Mouse (Mus musculus) hindbrain, embryonic 15.5 days (tissue): ENCODE results near the gene Asxl2. TPM values are rescaled to one million over a fixed set of nuclear protein-coding genes. Genes with fewer than 3 reads are reported as not detected.

Experiments
- ATAC-seq: fragments of 200-750 bp; cut with Nextera tagmentation; 2 replicates; pipeline ENCODE4 v1.8.0; 2017; ENCODE audit warnings: low read depth, moderate number of reproducible peaks, moderate TSS enrichment; ENCODE audit not compliant: low FRiP score
- H3K27ac ChIP-seq: fragments of 300-500 bp; sonication (generic); replicated peaks from 2 replicates; pipeline ENCODE4 v1.5.1; 2015; ENCODE audit warnings: mild to moderate bottlenecking, inconsistent platforms
- H3K27me3 ChIP-seq: fragments of 300-500 bp; sonication (generic); 2 replicates; pipeline ENCODE4 v1.6.1; 2015; ENCODE audit warnings: control low read depth, inconsistent platforms
- H3K36me3 ChIP-seq: fragments of 300-500 bp; sonication (generic); 2 replicates; pipeline ENCODE4 v1.6.1; 2015; ENCODE audit warnings: control low read depth, inconsistent platforms
- H3K4me1 ChIP-seq: fragments of 300-500 bp; sonication (generic); replicated peaks from 2 replicates; pipeline ENCODE4 v1.6.1; 2015; ENCODE audit warnings: control low read depth, inconsistent platforms
- H3K4me2 ChIP-seq: fragments of 300-500 bp; sonication (generic); 2 replicates; pipeline ENCODE4 v1.6.1; 2015; ENCODE audit warnings: moderate library complexity, mild to moderate bottlenecking, inconsistent platforms
- H3K4me3 ChIP-seq: fragments of 300-500 bp; sonication (generic); 2 replicates; pipeline ENCODE4 v1.5.1; 2015; ENCODE audit warnings: mild to moderate bottlenecking, inconsistent platforms
- H3K9ac ChIP-seq: fragments of 300-500 bp; sonication (generic); 2 replicates; pipeline ENCODE4 v1.6.1; 2015; ENCODE audit warnings: inconsistent platforms
- H3K9me3 ChIP-seq: fragments of 300-500 bp; sonication (generic); 2 replicates; pipeline ENCODE4 v1.6.1; 2016; ENCODE audit warnings: control low read depth, inconsistent platforms
- WGBS: fragments of 180-500 bp; shearing (Covaris S2); methylation state at CpG from one replicate; pipeline ENCODE4 v1.1.7; 2015; 5-methylcytosine and 5-hydroxymethylcytosine counted together
- polyA plus RNA-seq: library from polyadenylated mRNA; unstranded; fragments of >200 nt; fragmentation: Nextera tagmentation; extraction: Ambion mirVana; gene quantifications from 2 replicates; pipeline ENCODE4 v1.2.1, GENCODE M21; 2015

Asxl2 gene
- polyA plus RNA-seq, result 11.0 and 14.2 TPM in 2 replicates

DNA sequence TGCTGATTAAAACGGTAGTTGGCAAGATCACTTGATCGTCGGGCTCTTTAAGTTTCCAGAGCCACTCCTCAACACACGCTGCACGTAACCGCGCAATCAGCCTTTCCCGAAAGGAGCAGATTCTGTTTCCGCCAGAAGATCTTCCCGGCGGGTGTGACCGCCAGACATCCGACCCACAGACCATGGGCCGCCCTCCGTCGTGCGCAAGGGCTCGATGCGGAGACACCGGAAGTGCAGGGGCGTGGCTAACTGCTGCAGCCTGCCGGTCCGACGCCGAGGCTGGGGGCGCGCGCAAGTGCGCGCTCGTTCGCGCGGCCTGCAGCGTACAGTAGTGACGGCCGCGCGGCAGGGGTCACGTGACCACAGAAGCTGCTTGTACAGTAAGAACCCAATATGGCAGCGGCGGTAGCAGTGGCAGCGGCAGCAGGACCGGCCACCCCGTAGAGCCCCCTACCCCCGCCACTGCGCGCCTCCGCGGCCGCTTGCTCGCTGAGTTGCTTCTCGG lies at the start of gene Asxl2:
Gene Asxl2, plus strand, starts transcription at position 328 of the 505 bp plus-strand sequence.
- H3K36me3 ChIP-seq, result peaks cover 6% of the 10 kb centered on the region; the same call in 1 of the 2 replicates
- H3K27ac ChIP-seq, result peak within 1 kb of the TSS; percentile 93
- H3K4me2 ChIP-seq, result peak within 1 kb of the TSS; percentile 75
- H3K4me1 ChIP-seq, result peaks cover 30% of the 10 kb centered on the region
- H3K27me3 ChIP-seq, result no peaks in the 10 kb centered on the region
- no peaks in the 10 kb centered on the region for H3K9me3 ChIP-seq
- WGBS, result under 1% methylated on average over 53 of the region's 53 CpGs
- ATAC-seq, result peak; percentile 94
- peak within 1 kb of the TSS; percentile 80 for H3K9ac ChIP-seq
- peak within 1 kb of the TSS; percentile 91 for H3K4me3 ChIP-seq

DNA sequence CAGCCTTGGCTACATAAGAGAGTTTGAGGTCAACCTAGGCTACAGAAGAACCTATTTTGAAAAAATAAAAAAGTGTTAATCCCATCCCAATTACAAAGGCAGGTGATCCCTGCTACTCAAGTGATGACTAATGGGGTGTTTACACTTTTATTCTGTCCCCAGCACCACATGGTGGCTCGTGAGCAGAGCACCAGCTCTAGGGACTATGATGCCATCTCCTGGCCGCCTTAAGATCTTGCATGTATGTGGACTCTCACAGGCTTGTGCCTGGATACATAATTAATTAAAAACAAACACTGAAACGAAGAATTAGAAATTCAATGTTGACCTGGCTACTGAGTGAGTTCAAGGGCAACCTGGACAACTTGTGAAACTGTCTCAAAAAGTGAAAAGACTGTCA lies 49.5 kb upstream of the Asxl2 start:
- Histone ChIP-seq H3K36me3 (peaks cover 21% of the 10 kb centered on the region), H3K9ac (no peak overlapping the region), H3K27me3 (no peaks in the 10 kb centered on the region), H3K4me1 (peaks cover 28% of the 10 kb centered on the region), H3K4me2 (no peak overlapping the region), H3K9me3 (no peaks in the 10 kb centered on the region), H3K4me3 (no peak overlapping the region), H3K27ac (no peak overlapping the region)
- 24% methylated on average over 3 of the region's 3 CpGs for WGBS
- no peak for ATAC-seq

DNA sequence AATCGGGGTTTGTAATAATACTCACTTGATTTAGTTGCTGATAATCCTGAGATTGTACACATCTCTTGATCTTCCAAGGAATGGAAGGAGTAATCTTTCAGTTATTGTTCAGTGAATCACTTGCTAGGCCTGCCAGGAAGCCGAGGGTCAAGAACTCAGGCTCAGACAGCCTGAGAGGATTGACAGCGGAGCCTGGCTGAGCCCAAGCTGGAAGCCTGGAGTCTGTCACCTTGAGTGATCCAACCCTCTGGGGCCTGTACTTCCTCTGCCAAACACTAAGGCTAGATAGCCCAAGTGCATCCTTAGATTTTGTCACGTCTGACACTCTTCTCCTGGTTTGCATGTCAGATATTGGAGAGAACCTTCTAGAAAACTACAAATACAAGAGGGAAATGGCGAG lies 48.9 kb upstream of the Asxl2 start:
- no peak overlapping the region for H3K9ac ChIP-seq
- H3K27me3 ChIP-seq, result no peaks in the 10 kb centered on the region
- no peaks in the 10 kb centered on the region for H3K9me3 ChIP-seq
- 79% methylated on average over 5 of the region's 5 CpGs for WGBS
- H3K27ac ChIP-seq, result no peak overlapping the region
- peaks cover 27% of the 10 kb centered on the region for H3K36me3 ChIP-seq
- H3K4me3 ChIP-seq, result no peak overlapping the region
- H3K4me1 ChIP-seq, result peaks cover 22% of the 10 kb centered on the region
- no peak overlapping the region for H3K4me2 ChIP-seq
- no peak for ATAC-seq

DNA sequence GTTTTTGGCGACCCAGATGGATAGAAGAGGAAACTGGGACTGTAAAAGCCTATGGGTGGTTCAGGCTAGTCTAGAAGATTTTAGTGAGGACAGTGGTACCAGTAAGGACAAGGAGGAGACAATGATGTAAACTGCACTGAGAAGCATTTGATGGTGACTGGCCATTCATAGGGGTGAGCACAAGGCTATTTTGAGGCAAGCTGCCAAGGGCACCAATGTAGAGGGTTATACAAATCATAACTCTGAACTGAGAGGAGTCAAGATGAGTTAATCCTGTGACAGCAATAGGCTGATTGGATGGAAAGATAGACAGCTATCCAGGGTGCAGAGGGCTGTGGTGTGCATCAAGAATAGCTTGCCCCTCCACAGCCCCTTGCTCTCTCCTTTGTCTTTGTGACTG lies 41.8 kb upstream of the Asxl2 start:
- Histone ChIP-seq H3K9me3 (no peaks in the 10 kb centered on the region), H3K4me3 (no peak overlapping the region), H3K4me2 (no peak overlapping the region), H3K9ac (no peak overlapping the region), H3K36me3 (peaks cover 50% of the 10 kb centered on the region), H3K27me3 (no peaks in the 10 kb centered on the region), H3K27ac (peak overlapping the region; percentile 63; the same call in 1 of the 2 replicates), H3K4me1 (peaks cover 17% of the 10 kb centered on the region)
- no peak for ATAC-seq
- 82% methylated on average over 1 of the region's 1 CpGs for WGBS

DNA sequence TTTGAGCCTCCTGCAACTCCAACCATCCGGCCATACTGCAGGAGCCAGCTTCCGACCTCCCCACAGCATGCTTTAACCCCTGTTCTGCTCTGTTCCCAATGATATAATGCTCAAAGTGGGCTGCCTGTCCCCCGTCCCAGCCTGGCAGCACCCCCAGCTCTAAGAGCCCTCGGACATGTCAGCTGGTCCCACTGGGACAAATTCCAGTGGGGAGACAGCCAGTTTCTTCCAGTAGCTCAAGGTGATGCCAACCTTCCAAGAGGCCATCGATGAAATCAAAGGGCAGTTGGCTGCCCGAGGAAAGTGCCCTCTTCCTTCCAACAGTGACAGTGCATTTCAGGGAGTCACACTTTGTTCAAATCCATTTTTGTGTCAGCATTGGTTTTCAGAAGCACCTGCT lies 41.4 kb upstream of the Asxl2 start:
- peaks cover 17% of the 10 kb centered on the region for H3K4me1 ChIP-seq
- 71% methylated on average over 6 of the region's 6 CpGs for WGBS
- peaks cover 53% of the 10 kb centered on the region for H3K36me3 ChIP-seq
- peak overlapping the region; percentile 63; the same call in 1 of the 2 replicates for H3K27ac ChIP-seq
- H3K4me2 ChIP-seq, result no peak overlapping the region
- H3K9me3 ChIP-seq, result no peaks in the 10 kb centered on the region
- H3K9ac ChIP-seq, result no peak overlapping the region
- H3K27me3 ChIP-seq, result no peaks in the 10 kb centered on the region
- no peak for ATAC-seq
- H3K4me3 ChIP-seq, result no peak overlapping the region

DNA sequence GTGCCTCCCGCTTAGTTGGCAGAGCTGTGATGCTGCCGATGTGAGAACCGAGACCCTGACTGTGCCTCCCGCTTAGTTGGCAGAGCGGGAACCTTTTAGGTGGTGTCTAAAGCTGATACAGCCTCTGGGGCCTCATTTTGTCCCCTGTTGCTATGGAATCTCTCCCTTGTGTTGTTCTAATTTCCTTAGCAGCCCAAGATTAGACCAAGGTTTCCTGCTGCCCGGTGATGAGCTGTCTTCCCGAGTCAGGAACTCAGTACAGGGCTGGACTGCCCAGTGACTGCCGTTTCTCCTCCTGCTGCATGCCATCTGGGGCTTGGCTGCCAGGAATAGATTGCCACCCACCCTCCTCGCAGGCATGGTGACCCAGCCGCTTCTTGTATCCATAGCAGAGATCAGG lies 40.7 kb upstream of the Asxl2 start:
- H3K4me2 ChIP-seq, result 0 out of 2 replicates have a peak overlapping the region, but pooled peaks have one; percentile 0
- no peak overlapping the region for H3K9ac ChIP-seq
- peaks cover 55% of the 10 kb centered on the region for H3K36me3 ChIP-seq

DNA sequence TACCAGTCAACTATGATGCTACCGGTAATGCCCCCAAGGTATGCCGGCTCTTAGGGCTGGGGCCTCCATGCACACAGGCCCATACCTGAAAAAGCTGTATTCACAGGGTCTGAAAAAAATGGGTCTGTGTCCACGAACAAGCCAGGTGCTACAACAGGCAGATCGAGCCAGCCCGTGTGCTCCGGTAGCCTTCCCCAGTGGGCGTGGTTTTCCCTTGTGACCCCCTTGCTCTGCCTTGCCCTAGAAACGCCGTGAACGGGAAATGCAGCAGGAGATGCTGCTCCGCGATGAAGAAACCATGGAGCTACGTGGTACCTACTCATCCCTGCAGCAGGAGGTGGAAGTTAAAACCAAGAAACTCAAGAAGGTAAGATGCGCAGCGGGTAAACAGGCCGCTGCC lies 38.8 kb upstream of the Asxl2 start:
- no peak overlapping the region for H3K4me2 ChIP-seq
- H3K9ac ChIP-seq, result no peak overlapping the region
- WGBS, result 93% methylated on average over 16 of the region's 16 CpGs
- no peaks in the 10 kb centered on the region for H3K9me3 ChIP-seq
- no peak overlapping the region for H3K4me3 ChIP-seq
- H3K27me3 ChIP-seq, result no peaks in the 10 kb centered on the region
- peaks cover 52% of the 10 kb centered on the region for H3K36me3 ChIP-seq
- ATAC-seq, result no peak
- H3K27ac ChIP-seq, result no peak overlapping the region
- peaks cover 17% of the 10 kb centered on the region for H3K4me1 ChIP-seq

More for the DNA sequence above, 40.7 kb upstream of the Asxl2 start:
- 49% methylated on average over 10 of the region's 10 CpGs for WGBS
- H3K27ac ChIP-seq, result peak overlapping the region; percentile 63
- no peaks in the 10 kb centered on the region for H3K9me3 ChIP-seq
- no peaks in the 10 kb centered on the region for H3K27me3 ChIP-seq
- ATAC-seq, result 0 out of 2 replicates have a peak, but pooled peaks have one; percentile 23
- peaks cover 17% of the 10 kb centered on the region for H3K4me1 ChIP-seq
- no peak overlapping the region for H3K4me3 ChIP-seq

DNA sequence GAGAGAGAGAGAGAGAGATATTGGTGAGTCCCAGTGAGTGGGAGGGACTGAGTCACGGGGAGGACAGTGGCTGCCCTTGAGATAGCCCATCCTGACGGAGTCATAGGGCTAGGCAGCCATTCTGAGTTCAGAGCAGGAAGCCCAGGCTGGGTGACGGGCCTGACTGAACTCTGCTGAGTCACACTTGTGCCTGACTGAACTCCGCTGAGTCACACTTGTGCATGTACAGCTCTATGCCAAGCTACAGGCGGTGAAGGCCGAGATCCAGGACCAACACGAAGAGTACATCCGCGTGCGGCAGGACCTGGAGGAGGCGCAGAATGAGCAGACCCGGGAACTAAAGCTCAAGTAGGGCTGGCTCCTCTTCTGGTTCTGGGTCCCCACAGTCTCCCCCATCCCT lies 37.3 kb upstream of the Asxl2 start:
- H3K4me3 ChIP-seq, result no peak overlapping the region
- 93% methylated on average over 12 of the region's 12 CpGs for WGBS
- H3K36me3 ChIP-seq, result peaks cover 56% of the 10 kb centered on the region
- H3K27ac ChIP-seq, result no peak overlapping the region
- no peak overlapping the region for H3K4me2 ChIP-seq
- no peaks in the 10 kb centered on the region for H3K27me3 ChIP-seq
- H3K9ac ChIP-seq, result no peak overlapping the region
- ATAC-seq, result no peak
- peaks cover 15% of the 10 kb centered on the region for H3K4me1 ChIP-seq
- H3K9me3 ChIP-seq, result no peaks in the 10 kb centered on the region

DNA sequence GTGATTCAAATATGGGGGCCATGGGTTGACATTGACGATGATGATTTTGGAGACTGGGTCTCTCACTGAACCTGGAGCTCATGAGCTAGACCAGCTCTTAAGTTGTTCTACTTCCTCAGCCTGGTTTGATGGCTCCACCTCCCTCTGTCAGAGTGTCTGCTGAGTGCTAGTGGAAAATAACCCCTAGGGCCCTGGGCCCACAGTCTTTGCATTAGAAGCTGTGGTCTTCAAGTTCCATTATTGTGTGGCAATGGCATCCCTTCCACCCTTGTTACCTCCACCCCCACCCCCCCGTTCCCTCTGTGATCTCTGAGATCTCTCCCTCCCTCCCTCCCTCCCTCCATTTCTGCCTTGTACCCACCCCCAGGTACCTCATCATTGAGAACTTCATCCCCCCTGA lies 36.6 kb upstream of the Asxl2 start:
- ATAC-seq, result no peak
- Histone ChIP-seq H3K27me3 (no peaks in the 10 kb centered on the region), H3K4me3 (no peak overlapping the region), H3K4me2 (no peak overlapping the region), H3K36me3 (peaks cover 54% of the 10 kb centered on the region), H3K9ac (no peak overlapping the region), H3K4me1 (peaks cover 10% of the 10 kb centered on the region), H3K9me3 (no peaks in the 10 kb centered on the region), H3K27ac (no peak overlapping the region)
- 98% methylated on average over 2 of the region's 2 CpGs for WGBS

DNA sequence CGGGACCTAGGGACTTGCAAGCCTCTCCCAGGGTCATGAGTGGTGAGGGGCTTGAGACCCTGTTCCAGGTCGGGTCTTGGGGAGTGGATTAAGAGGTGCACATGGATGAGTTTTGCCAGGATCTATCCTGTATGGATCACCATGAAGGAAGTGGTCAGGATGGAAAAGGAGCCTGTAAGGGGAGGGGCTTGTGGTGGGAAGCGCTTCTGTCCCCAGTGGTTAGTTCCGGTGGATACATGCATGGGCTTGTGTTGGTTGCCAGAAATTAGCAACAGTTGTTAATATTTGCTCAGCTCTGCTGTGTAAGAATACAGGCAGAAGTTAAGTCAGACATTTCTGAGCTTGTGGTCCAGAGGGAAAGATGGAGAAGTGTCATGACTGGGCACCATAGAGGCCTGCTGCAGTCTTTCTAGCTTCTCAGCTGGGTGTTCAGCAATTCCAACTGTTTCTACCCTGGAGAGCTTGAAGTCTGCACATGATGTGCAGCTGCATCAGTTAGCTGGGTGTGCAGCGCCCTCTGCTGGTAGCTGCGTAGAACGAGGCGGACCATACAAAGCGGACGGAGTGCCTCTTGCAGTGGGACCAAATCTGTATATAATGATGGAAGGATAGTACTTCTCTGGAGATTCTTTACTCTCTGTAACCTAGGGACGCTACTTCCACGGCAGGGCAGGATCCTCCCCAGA lies 35.9 kb upstream of the Asxl2 start:
- Histone ChIP-seq H3K4me1 (peaks cover 5% of the 10 kb centered on the region; the same call in 1 of the 2 replicates), H3K9me3 (no peaks in the 10 kb centered on the region), H3K4me3 (no peak overlapping the region), H3K4me2 (no peak overlapping the region), H3K27me3 (no peaks in the 10 kb centered on the region), H3K27ac (no peak overlapping the region), H3K36me3 (peaks cover 56% of the 10 kb centered on the region), H3K9ac (no peak overlapping the region)
- peak; percentile 50; the same call in 1 of the 2 replicates for ATAC-seq
- 27% methylated on average over 12 of the region's 12 CpGs for WGBS

DNA sequence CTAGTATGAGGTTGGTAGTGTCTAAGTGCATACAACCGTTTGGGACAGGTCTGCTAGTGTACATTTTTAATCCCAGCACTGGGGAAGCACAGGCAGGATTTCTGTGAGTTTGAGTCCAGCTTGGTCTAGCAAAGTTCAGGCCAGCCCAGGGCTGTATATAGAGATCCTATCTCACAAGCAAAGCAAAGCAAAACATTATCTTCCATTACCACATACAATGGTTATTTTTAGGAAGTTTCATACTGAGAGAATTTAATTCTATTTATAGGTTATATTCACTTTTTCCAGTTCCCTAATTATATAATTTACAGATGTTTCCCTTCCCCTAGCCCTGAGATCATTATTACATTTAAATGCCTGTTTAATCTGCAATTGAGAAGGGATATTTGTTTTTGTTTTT lies 35.4 kb upstream of the Asxl2 start:
- Histone ChIP-seq H3K27ac (no peak overlapping the region), H3K27me3 (no peaks in the 10 kb centered on the region), H3K4me3 (no peak overlapping the region), H3K36me3 (peaks cover 56% of the 10 kb centered on the region), H3K4me2 (no peak overlapping the region), H3K9me3 (no peaks in the 10 kb centered on the region), H3K4me1 (no peaks in the 10 kb centered on the region), H3K9ac (no peak overlapping the region)
- 78% methylated on average over 1 of the region's 1 CpGs for WGBS
- ATAC-seq, result no peak

DNA sequence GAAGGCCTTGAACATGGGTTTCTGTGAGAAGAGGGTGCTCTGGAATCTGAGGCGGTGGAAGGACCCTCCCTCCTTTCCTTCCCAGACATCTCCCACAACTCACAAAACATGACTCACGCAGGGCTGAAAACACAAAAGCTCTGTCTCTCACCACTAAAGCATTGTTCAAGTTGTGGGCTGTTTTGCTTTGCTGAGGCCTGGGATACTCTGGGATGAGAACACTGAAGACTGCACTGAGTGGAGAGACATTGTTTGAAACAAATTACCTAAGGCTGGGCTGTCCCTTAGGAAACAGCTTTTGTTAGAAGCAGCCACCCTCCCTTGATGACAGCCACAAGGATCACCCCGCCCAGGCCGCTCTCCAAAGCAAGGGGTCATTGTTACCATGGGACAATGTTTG lies 33.5 kb upstream of the Asxl2 start:
- Histone ChIP-seq H3K9ac (no peak overlapping the region), H3K27ac (no peak overlapping the region), H3K4me2 (no peak overlapping the region), H3K36me3 (peaks cover 56% of the 10 kb centered on the region), H3K27me3 (no peaks in the 10 kb centered on the region), H3K4me3 (no peak overlapping the region), H3K4me1 (no peaks in the 10 kb centered on the region), H3K9me3 (no peaks in the 10 kb centered on the region)
- ATAC-seq, result no peak
- WGBS, result 61% methylated on average over 4 of the region's 4 CpGs
